Mouse (Mus musculus): Measurements from ENCODE around the gene Lamc3. TPM values are rescaled to one million over a fixed set of nuclear protein-coding genes. Genes with fewer than 3 reads are reported as not detected.

Gene Lamc3
- polyA plus RNA-seq, 1 experiment from 2014 or later: 12.3 TPM

GRCm38 (mm10) chr2:31915112-31915511 lies 28.0 kb downstream of the Lamc3 start:
- H3K27me3 ChIP-seq (ENCODE audit: low read depth, poor library complexity, severe bottlenecking): no peaks in the 10 kb centered on the region
- WGBS: 29% methylated on average over 4 of the region's 4 CpGs
- peaks cover 6% of the 10 kb centered on the region for H3K4me1 ChIP-seq
- no peaks in the 10 kb centered on the region for H3K36me3 ChIP-seq
- no peak overlapping the region for H3K27ac ChIP-seq (replicated peaks)
- no peaks in the 10 kb centered on the region for H3K9me3 ChIP-seq (replicated peaks)
- no peak overlapping the region for H3K4me3 ChIP-seq
- DNase-seq (ENCODE audit: low spot score): peak; percentile 80

GRCm38 (mm10) chr2:31917636-31918035 lies 30.5 kb downstream of the Lamc3 start:
- peaks cover 6% of the 10 kb centered on the region for H3K4me1 ChIP-seq
- H3K9me3 ChIP-seq (replicated peaks): no peaks in the 10 kb centered on the region
- no peaks in the 10 kb centered on the region for H3K36me3 ChIP-seq
- no peaks in the 10 kb centered on the region; the same call in 1 of the 2 replicates for H3K27me3 ChIP-seq (ENCODE audit: low read depth, poor library complexity, severe bottlenecking)
- 27% methylated on average over 4 of the region's 4 CpGs for WGBS
- no peak for DNase-seq (ENCODE audit: low spot score)
- no peak overlapping the region for H3K27ac ChIP-seq (replicated peaks)
- no peak overlapping the region for H3K4me3 ChIP-seq

DNA sequence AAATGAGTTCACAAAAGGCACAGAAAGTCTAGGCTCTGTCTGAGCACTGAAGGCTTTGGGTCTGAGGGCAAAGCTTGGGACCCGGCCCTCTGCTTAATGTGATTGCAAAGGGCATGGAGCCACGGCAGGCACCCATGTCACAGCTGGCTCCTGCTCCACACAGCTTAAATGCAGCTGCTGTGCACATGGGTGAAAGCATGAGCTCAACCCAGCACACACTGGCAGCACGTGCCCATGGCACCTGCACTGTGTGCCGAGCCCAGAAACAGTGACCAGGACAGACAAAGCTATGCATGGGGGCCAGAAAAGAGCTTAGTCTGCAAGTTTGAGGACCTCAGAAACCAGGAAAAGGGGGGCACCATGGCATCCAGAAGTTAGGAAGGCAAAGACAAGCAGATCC lies 36.6 kb downstream of the Lamc3 start:
- Histone ChIP-seq H3K27me3 (ENCODE audit: low read depth, poor library complexity, severe bottlenecking) (no peaks in the 10 kb centered on the region; the same call in 1 of the 2 replicates), H3K36me3 (no peaks in the 10 kb centered on the region), H3K4me3 (no peak overlapping the region), H3K9me3 (replicated peaks) (no peaks in the 10 kb centered on the region), H3K4me1 (no peaks in the 10 kb centered on the region; the same call in 1 of the 2 replicates), H3K27ac (replicated peaks) (no peak overlapping the region)
- 85% methylated on average over 4 of the region's 4 CpGs for WGBS
- DNase-seq (ENCODE audit: low spot score): no peak

- Histone ChIP-seq H3K27me3 (ENCODE audit: low read depth, poor library complexity, severe bottlenecking) (no peaks in the 10 kb centered on the region; the same call in 1 of the 2 replicates), H3K4me1 (no peaks in the 10 kb centered on the region; the same call in 1 of the 2 replicates), H3K9me3 (replicated peaks) (no peaks in the 10 kb centered on the region), H3K36me3 (no peaks in the 10 kb centered on the region), H3K27ac (replicated peaks) (no peak overlapping the region), H3K4me3 (no peak overlapping the region)
- WGBS: 32% methylated on average over 9 of the region's 9 CpGs
- no peak for DNase-seq (ENCODE audit: low spot score)
These were observed 37.7 kb downstream of the Lamc3 start for GRCm38 (mm10) chr2:31924811-31925210.

- DNase-seq (ENCODE audit: low spot score): no peak
- Histone ChIP-seq H3K36me3 (no peaks in the 10 kb centered on the region), H3K27me3 (ENCODE audit: low read depth, poor library complexity, severe bottlenecking) (no peaks in the 10 kb centered on the region; the same call in 1 of the 2 replicates), H3K27ac (replicated peaks) (no peak overlapping the region), H3K4me3 (no peak overlapping the region), H3K4me1 (peaks cover 5% of the 10 kb centered on the region; the same call in 1 of the 2 replicates), H3K9me3 (replicated peaks) (no peaks in the 10 kb centered on the region)
- 71% methylated on average over 4 of the region's 4 CpGs for WGBS
These were observed 38.8 kb downstream of the Lamc3 start for GRCm38 (mm10) chr2:31925936-31926335.

- Histone ChIP-seq H3K27me3 (ENCODE audit: low read depth, poor library complexity, severe bottlenecking) (0 out of 2 replicates have a peak, but pooled peaks cover 6% of the 10 kb centered on the region), H3K27ac (replicated peaks) (no peak overlapping the region), H3K4me3 (no peak overlapping the region), H3K9me3 (replicated peaks) (no peaks in the 10 kb centered on the region), H3K4me1 (peaks cover 7% of the 10 kb centered on the region; the same call in 1 of the 2 replicates), H3K36me3 (no peaks in the 10 kb centered on the region)
- WGBS: 82% methylated on average over 3 of the region's 3 CpGs
- no peak for DNase-seq (ENCODE audit: low spot score)
These were observed 42.6 kb downstream of the Lamc3 start for GRCm38 (mm10) chr2:31929664-31930063.

DNA sequence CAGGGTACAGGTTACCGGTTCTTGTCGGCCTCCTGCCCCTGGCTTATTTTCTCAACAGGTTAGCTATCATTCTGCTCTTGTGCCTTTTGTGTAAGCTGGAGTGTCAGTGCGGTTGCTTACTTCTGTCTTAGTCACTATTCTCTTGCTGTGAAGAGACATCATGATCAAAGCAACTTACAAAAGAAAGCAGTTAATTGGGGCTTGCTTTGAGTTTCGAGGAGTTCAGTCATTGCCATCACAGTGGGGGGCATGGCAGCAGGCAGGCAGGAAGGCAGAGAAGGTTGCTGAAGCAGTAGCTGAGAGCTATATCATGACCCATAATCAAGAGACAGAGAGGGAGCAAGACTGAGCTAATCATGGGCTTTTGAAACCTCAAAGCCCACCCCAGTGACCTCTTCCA lies 47.5 kb downstream of the Lamc3 start:
- Histone ChIP-seq H3K9me3 (replicated peaks) (no peaks in the 10 kb centered on the region), H3K27me3 (ENCODE audit: low read depth, poor library complexity, severe bottlenecking) (peaks cover 9% of the 10 kb centered on the region; the same call in 1 of the 2 replicates), H3K36me3 (no peaks in the 10 kb centered on the region), H3K4me3 (no peak overlapping the region), H3K4me1 (peaks cover 15% of the 10 kb centered on the region; the same call in 1 of the 2 replicates), H3K27ac (replicated peaks) (no peak overlapping the region)
- WGBS: 50% methylated on average over 4 of the region's 4 CpGs
- no peak for DNase-seq (ENCODE audit: low spot score)

- Histone ChIP-seq H3K9me3 (replicated peaks) (no peaks in the 10 kb centered on the region), H3K4me3 (no peak overlapping the region), H3K4me1 (peaks cover 15% of the 10 kb centered on the region; the same call in 1 of the 2 replicates), H3K36me3 (no peaks in the 10 kb centered on the region), H3K27ac (replicated peaks) (no peak overlapping the region), H3K27me3 (ENCODE audit: low read depth, poor library complexity, severe bottlenecking) (peaks cover 10% of the 10 kb centered on the region; the same call in 1 of the 2 replicates)
- DNase-seq (ENCODE audit: low spot score): no peak
- WGBS: 65% methylated on average over 4 of the region's 4 CpGs
These were observed 48.0 kb downstream of the Lamc3 start for GRCm38 (mm10) chr2:31935054-31935453.

DNA sequence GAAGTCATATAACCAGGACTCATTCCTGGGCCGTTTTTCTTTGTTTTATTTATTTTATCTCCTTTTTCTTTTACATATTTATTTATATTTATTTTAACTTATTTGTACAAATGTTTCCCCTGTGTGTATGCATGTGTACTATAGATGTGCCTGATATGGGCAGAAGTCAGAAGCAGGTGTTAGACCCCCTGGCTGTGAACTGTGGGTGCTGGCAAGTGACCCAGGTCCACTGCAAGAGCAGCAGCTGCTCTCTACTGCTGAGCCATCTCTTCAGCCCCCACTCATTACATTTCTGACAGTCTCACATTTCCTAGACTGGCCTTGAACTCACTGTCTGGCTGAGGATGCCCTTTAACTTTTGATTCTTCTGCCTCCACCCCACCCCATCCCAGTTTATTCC lies 51.2 kb downstream of the Lamc3 start:
- Histone ChIP-seq H3K4me3 (no peak overlapping the region), H3K27me3 (ENCODE audit: low read depth, poor library complexity, severe bottlenecking) (peaks cover 4% of the 10 kb centered on the region; the same call in 1 of the 2 replicates), H3K4me1 (peaks cover 9% of the 10 kb centered on the region; the same call in 1 of the 2 replicates), H3K9me3 (replicated peaks) (no peaks in the 10 kb centered on the region), H3K27ac (replicated peaks) (no peak overlapping the region), H3K36me3 (no peaks in the 10 kb centered on the region)
- DNase-seq (ENCODE audit: low spot score): no peak
- WGBS: 88% methylated on average over 1 of the region's 1 CpGs

GRCm38 (mm10) chr2:31943011-31943410 lies 55.9 kb downstream of the Lamc3 start:
- no peak overlapping the region for H3K4me3 ChIP-seq
- no peaks in the 10 kb centered on the region for H3K9me3 ChIP-seq (replicated peaks)
- H3K4me1 ChIP-seq: 0 out of 2 replicates have a peak, but pooled peaks cover 3% of the 10 kb centered on the region
- H3K36me3 ChIP-seq: no peaks in the 10 kb centered on the region
- H3K27me3 ChIP-seq (ENCODE audit: low read depth, poor library complexity, severe bottlenecking): peaks cover 4% of the 10 kb centered on the region; the same call in 1 of the 2 replicates
- DNase-seq (ENCODE audit: low spot score): no peak
- 84% methylated on average over 4 of the region's 4 CpGs for WGBS
- H3K27ac ChIP-seq (replicated peaks): no peak overlapping the region

DNA sequence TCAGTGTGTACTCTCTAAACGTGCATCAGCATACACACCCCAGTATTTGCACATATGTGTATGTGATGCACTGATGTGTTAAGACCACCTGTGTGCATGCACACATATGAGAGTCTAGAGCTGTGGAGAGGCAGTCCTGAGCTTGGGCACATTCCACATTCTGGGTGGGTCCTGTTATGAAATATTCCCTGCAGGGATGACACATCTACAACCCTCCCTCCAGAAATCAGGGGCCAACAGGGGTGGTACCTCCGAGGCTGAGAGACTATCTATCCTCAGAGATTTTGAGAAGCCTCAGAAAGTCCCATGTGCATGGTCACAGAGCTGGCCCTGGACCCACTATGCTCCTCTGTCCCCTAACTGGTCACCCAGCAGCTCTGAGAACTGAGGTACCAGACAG lies 58.5 kb downstream of the Lamc3 start:
- DNase-seq (ENCODE audit: low spot score): no peak
- Histone ChIP-seq H3K27ac (replicated peaks) (no peak overlapping the region), H3K4me1 (peaks cover 14% of the 10 kb centered on the region), H3K9me3 (replicated peaks) (no peaks in the 10 kb centered on the region), H3K27me3 (ENCODE audit: low read depth, poor library complexity, severe bottlenecking) (peaks cover 11% of the 10 kb centered on the region), H3K4me3 (no peak overlapping the region), H3K36me3 (no peaks in the 10 kb centered on the region)
- 79% methylated on average over 2 of the region's 2 CpGs for WGBS

- Histone ChIP-seq H3K9me3 (replicated peaks) (no peaks in the 10 kb centered on the region), H3K27me3 (ENCODE audit: low read depth, poor library complexity, severe bottlenecking) (peaks cover 20% of the 10 kb centered on the region), H3K4me3 (no peak overlapping the region), H3K27ac (replicated peaks) (no peak overlapping the region), H3K4me1 (peaks cover 39% of the 10 kb centered on the region), H3K36me3 (peaks cover 13% of the 10 kb centered on the region)
- no peak for DNase-seq (ENCODE audit: low spot score)
- 86% methylated on average over 6 of the region's 6 CpGs for WGBS
These were observed 61.3 kb downstream of the Lamc3 start for GRCm38 (mm10) chr2:31948392-31948791.

DNA sequence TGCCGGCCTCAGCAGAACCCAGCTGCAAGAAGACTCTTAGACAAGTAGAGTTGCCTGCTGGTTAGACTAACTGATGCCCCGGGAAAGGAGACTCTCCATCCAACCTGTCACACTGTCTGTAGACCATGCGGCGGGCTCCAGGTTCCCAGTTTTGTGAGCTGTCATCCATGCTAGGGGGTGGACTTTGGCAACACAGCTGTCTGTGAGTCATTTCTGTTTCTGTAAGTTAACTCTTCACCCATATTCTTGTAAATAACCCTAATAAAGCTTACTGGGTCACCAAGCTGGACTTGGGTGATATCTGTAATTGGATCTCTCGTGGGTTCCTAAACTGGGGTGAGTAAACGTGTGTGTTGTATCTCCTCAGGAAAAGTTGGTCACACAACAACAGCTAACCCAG lies 61.7 kb downstream of the Lamc3 start:
- 82% methylated on average over 6 of the region's 6 CpGs for WGBS
- H3K27me3 ChIP-seq (ENCODE audit: low read depth, poor library complexity, severe bottlenecking): peaks cover 20% of the 10 kb centered on the region
- peaks cover 18% of the 10 kb centered on the region for H3K36me3 ChIP-seq
- H3K9me3 ChIP-seq (replicated peaks): no peaks in the 10 kb centered on the region
- peaks cover 41% of the 10 kb centered on the region for H3K4me1 ChIP-seq
- H3K4me3 ChIP-seq: no peak overlapping the region
- DNase-seq (ENCODE audit: low spot score): no peak
- no peak overlapping the region for H3K27ac ChIP-seq (replicated peaks)
